Mouse (Mus musculus) lung, postnatal 4 days (tissue): ENCODE data around the gene Adgre5.

Experiments
- DNase-seq, 2 experiments: peaks; one replicate each; pipeline ENCODE4 v3.0.0; 2021

The Adgre5 gene

DNA sequence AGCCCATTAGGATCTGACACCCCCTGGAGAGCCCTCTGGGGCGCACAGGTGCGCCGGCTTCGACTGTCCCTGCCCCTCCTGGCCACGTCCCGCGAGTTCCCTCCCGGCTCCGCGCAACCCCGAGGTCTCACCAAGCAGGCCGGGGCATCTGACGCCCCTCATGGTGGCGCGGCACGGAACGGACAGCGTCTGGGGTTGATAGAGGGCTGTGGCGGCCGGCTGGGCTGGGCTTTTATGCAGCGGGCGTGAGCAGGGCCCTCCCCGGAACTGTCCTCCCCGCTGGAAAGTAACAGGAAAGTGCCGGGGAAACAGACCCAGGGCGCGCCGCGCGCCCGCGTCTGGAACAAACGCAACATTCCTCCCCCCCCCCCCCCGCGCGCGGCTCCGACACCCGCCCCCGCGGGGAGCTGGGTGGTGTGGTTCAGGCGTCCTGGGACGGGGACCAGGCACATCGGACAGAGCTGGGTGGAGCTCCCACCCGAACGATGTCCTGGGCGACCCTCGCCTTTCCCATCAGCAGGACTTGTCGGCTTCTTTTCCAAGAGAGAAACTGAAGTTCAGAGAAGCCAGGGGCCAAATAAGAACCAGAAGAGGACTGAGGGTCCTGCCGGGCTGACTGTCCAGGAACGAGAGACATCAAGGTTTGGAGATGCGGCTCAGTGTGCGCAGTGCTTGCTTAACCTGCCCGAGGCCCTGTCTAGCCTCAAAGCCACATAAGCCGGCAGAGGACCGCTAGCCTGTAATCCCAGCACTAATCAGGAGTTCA, at the start of gene Adgre5:
Gene Adgre5 (minus strand): TSS at position 351 of the 766 bp plus-strand sequence.
- DNase-seq: peak; percentile 91 to 94

DNA sequence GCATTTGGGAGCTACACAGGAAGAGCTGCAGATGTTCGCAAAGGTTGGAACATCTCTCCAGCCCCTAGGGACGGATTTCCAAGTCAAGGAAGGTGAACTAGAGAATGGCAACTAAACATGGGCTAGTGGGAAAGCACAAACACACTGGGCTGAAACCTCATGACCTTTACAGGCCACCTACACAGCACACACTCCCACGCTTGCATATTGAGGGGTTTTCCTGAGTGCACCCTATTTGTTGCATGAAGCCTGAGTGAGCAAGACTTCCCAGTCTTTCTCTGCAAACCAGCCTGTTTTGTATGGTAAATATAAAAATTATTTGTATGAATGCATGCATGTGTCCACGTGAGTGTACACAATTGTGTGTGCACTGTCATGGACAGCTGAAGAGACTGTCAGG, 48.7 kb upstream of the Adgre5 start:
- no peak for DNase-seq

DNA sequence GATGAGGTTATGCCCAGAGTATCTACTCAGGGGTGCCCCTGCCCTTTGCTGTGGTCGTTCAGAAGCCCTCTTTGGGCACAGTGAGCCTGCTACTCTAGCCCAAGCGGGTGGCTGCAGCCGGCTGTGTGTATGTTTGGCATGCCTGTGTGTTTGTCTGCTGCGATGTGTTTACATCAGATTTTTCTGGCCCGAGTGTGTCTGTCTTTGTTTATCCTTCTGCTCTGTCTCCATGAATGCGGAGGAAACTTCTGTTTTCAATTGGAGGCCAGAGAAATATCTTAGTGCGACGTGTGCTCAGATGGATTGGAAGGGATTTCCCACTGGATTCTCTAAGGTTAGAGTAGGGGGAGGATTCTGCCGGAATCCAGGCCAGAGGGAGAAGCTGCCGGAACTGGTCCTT, 43.9 kb upstream of the Adgre5 start:
- DNase-seq: peak; percentile 64 to 87

DNA sequence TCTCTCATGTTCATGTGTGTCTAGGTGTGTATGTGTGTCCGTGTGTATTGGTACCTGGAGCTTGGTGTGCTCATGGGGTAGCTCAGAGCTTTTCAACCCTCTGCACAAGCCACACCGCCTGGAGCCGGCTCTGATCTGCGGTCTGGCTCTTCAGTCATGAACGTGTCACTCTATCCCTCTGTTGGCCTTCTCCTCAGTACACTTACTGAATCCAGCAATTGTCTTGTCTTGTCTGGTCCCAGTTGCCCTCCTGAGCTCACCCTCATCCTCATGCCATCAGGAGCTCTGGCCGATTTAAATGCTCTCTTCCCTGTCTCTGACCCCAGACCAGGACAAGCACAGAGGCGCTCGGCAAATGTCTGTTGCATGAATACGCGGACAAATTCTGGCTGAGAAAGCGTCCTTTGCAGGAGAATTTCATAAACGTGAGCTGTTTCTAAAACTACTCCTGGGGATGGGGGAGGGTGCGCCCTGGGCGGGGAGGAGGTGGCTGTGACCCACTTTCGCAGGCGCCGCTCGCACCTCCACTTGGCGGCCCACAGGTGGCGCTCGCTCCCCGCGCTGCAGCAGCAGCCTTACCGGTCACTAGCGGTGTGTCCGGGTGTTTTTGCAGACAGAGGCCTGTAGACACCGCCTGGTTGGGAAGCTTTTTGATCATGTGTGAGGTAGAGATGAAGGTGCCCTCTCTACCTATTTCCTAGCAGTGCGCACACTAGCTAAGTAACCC, 41.9 kb upstream of the Adgre5 start:
- DNase-seq: peak; percentile 91

DNA sequence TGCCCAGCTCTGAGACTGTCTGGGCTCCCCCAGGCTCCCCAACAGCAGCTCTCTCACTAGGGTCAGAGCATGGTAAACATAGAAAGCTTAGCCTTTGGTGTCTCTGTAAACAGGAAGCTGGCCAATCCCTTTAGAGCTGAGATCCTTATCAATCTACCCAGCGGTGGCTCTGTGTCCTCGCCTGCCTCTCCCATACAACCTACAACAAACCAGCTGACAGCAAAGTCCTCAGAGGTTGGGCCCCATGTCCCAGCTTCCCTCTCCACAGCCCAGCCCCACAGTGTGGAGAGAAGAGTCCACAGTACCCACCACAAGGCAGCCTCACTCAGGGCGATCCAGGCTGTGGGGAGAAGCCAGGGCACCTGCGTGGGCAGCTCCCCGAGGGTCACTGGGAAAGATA, 38.5 kb upstream of the Adgre5 start:
- DNase-seq: peak in 1 of 2 experiments; percentile 61

DNA sequence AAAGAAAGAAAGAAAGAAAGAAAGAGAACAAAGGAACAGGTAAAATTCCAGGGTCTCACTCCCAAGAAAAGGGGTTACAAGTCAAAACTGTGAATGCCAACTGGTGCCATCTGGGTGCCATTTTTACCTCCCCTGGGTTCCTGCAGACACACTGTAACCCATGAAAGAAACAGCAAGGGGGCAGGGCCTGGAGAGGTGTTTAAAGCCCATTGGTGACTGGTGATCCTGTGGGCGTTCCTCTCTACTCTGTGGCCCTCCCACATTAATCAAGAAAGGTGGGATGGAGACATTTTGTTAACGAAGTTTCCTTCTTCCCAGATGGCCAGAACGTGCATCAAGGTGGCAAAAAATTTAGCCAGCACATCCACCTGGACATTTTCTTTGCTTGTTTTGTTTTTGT, 36.9 kb upstream of the Adgre5 start:
- DNase-seq: no peak

DNA sequence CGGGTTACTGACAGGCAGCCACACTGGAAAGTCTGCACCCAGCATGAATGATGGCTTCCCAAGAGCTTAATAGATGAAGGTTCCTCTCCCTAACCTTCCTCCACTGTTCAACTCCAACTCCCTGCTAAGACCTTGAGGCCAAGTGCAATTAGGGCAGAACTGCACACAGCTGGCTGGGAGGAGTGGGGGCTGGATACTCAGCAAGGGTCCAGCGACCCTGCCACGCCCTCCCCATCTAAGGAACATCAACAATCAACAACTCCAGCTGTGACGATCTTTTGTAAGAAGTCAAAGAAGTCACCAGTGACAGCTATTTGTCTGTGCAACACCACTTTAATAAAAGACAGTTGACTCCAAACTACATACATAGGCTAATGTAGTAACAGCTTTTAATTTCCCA, 35.5 kb upstream of the Adgre5 start:
- DNase-seq: no peak

DNA sequence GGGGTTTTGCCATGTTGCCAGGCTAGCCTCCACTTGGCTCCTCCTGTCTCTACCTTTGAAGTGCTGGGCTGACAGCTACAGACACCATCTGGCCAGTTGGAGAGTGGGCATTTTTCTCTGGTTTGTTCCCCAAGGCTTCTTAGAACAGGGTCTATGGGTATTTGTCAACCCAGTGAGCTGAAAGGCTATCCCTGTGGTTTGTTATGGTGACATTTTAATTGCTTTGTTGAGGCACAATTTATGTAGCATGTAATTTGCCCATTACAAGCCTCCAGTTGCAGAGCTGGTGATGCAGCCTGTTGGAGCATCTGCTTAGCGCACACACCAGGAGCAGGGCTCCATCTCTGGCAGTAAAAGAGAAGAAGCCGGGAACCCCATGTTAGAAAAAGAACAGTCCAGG, 33.1 kb upstream of the Adgre5 start:
- DNase-seq: no peak

DNA sequence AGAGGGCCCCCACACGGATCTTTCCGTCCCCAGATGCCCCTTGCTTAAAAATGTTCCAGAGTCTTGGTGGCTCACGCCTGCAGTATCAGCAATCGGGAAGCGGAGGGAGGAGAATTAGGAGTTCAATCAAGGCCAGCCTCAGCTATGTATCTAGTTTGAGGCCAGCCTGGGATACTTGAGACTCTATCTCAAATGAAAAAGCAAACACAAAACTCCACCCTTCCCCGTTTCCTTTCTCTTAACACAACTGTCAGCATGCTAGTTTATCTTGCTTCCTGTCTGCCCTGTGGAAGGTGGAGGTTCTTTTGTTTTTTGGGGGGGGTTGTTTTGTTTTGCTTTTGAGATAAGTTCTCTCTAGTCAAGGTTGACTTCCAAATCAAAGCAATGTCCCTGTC, 32.3 kb upstream of the Adgre5 start:
- DNase-seq: no peak

DNA sequence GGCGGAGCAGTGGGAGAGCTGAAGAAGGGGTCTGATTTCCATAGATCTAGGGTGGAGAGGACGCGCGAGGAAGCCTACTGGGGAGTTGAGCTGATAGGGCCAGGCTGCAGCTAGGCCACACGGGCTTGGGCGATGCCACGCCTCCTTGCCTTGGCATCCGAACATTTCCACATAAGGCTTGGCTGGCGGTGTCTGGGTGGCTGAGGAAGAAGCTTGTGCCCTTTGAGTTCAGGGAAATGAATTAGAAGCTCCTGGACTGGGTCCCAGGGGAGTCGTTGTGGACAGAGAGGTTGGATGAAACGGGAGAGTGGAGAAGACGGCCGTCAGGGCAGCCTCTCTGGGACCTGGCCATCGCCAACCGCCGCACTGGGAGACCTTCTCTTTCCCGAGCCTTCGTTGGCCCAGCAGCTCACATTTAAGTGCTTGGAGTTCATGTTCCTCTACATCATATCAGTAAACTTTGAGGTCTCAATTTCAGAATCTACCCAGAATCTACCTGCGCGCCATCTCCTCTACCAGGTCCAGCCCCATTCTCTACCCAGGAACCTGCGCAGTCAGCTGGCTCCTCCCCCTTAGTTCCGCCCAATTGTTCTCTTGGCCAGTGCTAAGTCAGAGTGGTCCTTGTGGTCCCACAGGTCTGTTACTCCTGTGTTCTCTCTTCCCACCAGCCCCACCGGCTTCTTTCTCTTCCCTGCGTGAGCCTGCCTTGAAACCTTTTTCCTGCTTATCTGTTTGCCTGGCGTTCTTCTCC, 31.8 kb upstream of the Adgre5 start:
- peak; percentile 70 to 74 for DNase-seq

DNA sequence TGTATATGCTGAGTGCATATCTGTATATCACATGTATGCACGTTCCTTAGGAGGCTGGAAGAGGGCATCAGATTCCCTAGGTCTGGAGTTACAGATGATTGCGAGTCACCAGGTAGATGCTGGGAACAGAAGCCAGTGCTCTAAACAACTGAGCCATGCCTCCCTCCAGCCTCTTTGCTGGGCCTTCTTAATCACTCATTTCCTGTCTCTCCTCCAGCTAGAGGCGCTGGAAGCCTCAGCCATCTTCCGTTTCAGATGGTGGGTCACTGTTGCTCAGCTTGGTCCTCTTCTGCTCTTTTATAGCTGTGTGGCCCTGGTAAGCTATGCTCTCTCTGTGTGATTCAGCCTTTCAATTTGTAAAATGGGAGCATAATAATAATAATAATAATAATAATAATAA, 30.7 kb upstream of the Adgre5 start:
- no peak for DNase-seq

DNA sequence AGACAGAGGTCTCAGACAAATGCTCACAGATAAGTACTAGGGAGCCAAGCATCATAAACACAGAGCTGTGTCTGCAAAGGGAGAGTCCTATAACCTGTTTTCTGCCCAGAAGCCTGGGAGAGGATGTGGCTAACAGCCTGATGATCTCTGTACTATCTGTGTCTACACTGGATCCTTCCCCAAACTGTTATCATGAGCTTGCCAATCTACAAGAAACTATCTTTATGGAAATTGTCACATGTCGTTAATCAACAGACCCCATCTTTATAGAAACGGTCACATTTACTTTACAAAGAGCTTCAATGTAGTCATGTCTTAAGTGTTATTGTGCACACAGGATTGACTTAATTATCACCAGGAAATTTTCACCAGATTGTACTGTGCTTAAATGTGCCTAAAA, 29.5 kb upstream of the Adgre5 start:
- DNase-seq: no peak

DNA sequence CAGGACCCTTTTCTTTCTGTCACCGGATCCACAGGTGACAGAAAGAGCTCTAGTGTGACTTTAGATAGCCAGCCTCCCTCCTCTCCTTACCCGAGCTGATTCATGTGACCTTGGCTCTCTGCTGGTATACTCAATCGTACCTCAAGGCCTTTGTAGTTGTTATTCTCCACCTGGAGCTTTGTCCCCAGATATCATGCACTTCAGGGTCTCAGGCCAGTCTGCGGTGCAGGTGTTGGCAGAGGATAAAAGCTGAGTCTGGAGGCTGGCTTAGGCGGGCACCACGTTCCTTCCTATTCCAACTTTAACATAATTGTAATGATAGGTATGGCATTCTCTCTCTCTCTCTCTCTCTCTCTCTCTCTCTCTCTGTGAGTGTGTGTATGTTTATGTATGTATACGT, 28.6 kb upstream of the Adgre5 start:
- no peak for DNase-seq

DNA sequence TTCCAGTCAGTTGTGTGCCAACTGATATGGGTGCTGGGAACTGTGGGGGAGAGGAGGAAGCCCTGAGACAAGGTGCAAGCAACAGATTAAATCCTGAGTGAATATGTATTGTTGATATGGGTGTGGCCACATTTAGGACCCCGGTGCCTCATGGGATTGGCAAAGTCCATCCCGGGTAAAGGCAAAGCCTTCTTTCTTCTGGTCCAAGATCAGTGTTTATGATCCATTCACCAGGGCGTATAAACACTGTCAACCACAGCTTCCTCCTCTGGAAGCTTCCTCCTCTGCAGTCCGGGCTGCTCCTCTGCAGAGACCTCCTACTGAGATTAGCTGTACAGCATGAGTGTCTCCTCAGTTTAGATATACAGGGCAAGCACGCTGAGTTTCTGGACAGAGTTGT, 27.4 kb upstream of the Adgre5 start:
- DNase-seq: peak; percentile 73 to 80

DNA sequence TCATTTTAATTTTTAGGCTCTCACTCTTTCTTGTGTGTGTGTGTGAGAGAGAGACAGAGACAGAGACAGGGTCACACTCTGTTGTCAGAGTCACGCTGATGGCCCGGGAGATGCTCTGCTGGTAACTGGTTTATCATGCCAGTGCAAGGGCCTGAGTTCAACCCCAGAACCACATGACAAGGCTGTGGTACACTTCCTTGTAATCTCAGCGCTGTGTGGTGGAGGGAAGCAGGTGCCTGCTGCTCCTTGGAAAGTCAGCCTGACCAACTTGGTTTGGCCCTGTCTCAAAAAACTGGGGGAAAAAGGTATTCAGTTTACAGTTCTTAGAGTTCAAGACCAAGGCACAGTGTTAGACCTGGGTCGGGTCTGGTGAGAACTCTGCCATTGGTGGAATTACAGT, 26.3 kb upstream of the Adgre5 start:
- no peak for DNase-seq

DNA sequence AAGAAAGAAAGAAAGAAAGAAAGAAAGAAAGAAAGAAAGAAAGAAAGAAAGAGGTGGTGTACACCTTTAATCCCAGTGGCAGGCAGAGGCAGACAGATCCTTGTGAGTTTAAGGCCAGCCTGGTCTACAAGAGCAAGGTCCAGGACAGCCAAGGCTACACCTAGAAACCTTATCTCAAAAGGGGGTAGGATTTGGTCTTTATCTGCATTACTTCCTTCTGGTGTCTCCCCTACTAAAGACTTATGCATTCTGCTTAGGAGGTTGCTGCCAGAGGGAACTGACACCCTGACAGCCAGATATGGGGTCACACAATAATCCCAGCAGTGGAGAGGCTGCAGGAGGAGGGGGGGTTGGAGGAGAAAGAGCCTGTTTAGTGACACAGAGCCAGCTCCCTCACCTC, 24.5 kb upstream of the Adgre5 start:
- DNase-seq: no peak

DNA sequence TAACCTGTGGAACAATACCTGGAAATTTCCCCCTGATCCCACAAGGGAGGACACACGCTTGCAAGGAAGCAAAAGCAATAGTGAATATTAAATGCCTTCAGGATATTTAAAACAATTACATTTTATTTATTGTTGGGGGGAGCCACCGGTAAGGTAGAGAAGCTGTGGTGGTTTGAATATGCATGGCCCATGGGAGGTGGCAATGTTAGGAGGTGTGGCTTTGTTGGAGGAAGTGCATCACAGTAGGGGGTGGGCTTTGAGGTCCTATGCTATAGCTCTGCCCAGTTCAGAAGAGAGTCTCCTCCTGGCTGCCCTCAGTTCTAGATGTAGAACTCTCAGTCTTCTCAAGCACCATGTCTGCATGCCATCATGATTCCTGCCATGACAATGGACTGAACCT, 23.6 kb upstream of the Adgre5 start:
- DNase-seq: no peak

DNA sequence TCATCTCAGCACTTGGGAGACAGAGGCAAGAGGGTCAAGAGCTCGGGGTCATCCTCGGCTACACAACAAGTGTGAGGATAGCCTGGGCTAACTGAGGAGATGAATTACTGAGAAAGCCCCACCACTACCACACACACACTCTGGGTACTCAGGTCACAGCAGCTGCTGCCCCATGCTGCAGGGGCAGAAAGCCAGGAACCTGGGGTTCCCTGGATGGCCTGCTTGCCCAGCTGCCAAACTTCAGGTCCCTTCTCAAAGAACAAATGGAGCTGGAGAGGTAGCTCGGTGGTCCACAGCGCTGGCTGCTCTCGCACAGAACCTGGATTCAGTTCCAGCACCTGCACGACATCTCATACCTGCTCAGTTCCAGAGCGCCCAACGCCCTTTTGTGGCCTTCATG, 23.0 kb upstream of the Adgre5 start:
- DNase-seq: no peak

DNA sequence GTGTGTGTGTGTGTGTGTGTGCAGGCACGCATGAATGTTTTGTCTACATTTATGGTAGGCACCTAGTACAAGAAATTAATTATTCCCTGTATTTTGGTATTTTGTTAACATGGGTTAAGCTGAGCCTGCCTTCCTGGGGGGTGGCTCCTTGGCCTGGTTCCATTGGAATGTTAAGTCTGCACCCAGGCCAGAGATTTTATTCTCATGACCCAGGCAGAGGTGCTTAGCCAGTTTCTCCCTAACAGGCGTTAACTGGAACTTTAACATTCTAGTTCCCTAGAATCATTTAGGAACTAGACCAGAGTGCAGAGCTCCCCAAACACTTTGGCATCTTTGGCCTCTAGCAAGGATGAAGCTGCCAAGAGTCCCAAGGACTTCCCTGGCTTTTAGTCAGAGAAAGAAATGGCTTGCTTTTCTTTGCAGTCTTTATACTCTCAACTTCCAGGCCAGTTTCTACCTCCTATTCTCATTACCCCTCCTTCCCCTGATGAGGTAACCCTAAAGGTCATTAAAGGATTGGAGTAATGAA, 18.2 kb upstream of the Adgre5 start:
- DNase-seq: peak; percentile 33 to 44

DNA sequence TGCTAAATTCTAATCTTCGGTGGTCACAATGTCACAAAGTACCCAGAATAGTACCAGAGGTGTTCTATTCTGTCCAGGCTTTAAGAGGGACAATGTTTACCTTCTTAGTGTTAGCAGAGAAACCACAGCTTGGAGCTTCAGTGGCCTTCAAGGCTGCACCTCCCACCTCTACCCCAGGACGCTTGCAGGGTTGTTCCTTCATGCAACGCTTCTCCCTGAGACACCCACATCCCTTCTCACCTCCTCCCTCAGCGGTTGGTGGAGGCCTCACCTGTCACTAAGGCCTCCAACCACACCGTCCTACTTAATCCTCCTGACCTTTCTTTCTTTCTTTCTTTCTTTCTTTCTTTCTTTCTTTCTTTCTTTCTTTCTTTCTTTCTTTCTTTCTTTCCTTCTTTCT, 17.2 kb upstream of the Adgre5 start:
- no peak for DNase-seq

DNA sequence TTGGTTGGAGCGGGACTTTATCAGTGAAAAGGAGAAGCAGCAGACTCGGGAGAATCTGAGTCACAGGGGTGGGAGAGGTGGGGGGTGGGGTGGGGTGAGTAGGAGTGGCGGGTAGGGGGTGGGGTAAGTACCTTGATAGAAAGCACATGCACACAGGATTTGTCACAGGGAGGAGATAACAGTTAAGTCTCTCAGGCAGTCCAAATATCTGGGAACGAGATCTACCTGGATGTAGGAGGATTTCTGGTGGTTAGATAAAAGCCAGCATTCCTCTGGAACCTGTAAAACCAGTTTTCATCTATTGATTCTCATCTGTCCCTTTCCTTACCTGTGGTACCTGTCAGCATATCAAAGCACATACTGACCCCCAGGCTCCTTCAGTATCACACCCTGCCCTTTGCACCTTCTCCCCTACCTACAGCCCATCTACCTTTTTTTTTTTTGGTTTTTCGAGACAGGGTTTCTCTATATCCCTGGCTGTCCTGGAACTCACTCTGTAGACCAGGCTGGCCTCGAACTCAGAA, 16.0 kb upstream of the Adgre5 start:
- no peak for DNase-seq

DNA sequence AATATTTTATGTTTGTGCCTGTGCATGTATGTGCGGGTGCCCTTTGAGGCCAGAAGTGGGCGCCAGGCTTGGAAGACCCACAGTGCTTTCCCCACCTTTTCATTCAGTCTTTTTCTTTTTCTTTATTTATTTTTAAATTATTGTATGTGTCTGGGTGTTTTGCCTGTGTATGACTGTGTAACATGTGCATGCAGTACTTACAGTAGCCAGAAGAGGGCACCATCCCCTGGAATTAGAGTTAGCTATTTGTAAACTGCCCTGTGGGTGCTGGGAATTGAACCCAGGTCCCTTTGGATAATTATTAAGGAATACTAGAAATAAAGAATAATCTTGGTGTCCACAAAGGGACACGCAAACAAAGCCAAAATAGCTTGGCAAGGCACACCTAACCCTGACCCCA, 15.1 kb upstream of the Adgre5 start:
- no peak for DNase-seq

DNA sequence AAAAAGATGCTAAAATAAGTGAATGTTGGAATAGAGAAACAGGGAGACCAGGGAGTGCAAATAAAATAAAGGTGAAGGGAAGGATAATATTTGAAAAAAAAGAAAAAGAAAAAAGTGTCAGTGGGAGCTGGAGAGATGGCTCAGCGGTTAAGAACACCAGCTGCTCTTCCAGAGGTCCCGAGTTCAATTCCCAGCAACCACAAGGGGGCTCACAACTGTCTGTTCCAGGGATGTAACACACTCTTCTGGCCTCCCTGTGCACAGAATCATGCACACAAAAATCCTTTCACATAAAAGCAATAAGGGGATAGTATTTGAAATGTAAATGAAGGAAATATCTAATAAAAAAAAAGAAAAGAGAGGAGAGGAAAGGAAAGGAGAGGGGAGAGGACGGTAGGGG, 13.0 kb upstream of the Adgre5 start:
- no peak for DNase-seq
